Mouse (Mus musculus): Measurements from ENCODE around the gene Klb.

Gene Klb

DNA sequence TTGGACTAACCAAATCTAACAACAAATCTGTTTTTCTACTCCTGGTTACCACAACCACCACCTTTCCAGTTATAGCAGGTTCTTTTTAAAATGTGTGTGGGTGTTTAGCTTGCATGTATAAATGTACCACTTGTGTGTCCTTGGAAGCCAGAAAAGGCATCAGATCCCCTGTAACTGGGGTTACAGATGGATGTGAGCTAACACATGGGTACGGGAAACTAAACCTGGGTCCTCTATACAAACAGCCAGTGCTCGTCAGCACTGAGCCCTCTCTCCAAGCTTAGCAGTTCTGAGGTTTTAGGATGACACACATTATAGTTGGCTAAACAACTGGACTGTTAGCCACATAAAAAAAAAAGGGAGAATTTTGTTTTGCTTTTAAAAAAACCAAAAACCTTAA is 37.6 kb downstream of the Klb start:
- no peak for DNase-seq

DNA sequence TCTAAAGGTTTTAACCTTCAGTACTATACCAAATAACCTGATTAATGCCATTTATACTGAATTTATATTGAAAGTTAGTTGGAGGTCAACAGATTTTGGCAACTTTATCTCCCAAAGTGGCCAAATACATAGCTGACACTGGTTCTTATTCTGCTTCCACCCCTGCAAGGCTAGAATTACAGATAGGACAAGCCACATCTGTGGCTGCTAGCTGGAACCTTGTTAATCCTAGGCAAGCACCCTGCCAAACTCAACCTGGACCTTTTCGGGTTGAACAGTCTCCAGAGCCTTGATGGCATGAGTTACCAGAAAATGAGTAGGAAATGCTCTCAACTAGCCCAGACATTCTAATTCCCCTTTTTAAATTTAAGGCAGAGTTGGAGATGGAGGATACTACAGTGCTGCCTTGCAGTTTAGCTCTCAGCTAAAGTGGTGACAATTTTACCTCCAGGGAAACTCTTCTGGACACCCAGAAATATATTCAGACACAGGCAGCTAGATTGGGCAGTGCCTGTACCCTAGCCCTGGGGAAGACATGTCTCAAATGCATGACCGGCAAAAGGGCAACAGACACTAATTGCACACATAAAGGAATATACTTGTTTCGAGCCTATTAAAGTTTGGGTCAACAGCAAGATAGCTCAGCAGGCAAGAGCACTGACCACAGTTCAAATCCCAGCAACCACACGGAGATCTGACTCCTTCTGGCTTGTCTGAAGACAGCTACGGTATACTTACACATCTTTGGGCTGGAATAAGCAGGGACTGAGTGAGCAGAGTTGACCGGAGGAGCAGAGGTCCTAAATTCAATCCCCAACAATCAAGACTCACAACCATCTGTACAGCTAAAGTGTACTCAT is 39.1 kb downstream of the Klb start:
- DNase-seq = no peak

DNA sequence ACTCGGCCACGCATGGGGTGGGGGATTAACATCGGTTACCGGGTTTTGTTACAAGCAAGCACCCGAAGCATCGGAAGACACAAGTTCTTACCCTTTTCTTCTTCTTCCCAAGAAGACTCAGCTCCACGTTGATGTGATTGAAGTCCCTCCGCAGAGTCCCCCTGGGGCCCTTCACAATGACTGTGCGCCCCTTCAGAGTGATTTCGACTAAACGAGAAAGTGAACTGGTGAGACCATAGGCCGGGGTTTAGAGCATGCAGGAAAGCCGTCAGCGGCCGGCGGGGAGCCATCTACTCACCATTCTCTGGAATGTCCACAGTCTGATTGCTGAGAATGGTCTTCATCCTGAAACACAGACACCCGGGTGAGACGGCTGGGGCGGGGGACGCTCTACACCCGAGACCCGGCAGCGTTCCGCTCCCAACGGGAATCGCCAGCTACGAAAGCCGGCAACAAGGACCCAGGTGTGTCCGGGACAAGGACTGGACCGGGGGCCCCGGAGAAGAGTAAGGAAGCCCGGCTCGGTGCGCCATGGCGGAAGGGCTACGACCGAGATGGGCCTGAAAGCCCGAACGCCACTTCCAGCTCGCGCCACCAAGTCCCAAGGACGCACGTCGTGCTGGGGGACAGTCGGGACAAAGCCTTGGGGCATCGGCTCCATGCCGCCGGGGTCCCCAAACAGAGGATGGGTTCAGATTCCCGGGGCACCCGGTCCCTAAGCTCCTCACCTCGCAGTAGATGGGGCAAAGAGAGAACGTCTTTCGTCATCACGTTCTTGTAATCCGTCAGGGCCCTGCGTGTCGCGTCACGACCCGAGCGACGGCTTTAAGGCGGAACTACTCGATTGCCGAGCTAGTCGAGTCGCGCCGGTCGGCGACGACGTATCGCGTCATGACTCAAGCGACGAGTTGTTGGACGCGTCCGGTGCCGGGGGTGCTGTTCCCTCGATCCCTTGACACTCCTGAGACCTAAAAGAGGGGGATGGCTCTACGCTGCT is 42.8 kb downstream of the Klb start, which contains the start of the genes Rpl9 and Lias:
Gene Rpl9, minus strand, starts transcription at position 797 of the 997 bp plus-strand sequence.
Gene Lias, plus strand, starts transcription at position 850 of the 997 bp plus-strand sequence.
- DNase-seq = peak; percentile 99

DNA sequence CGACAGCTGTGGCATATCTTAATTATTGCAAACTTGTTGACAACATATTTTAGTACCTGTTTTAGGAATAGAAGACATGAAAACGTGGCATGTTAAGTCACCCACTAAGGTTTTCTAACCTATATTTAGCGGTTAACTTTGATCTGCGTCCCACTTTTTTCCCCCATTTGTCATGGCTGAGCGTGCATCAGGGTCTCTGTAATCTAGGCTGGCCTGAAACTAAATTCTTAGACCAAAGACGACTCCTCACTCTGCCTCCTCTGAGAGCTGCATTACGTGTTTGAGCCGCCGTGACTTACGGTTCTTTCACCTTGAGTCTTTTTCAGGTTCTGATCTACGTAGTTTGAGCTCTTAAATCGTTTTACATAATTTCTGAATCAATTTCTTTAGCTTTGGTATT is 43.6 kb downstream of the Klb start:
- DNase-seq = no peak

DNA sequence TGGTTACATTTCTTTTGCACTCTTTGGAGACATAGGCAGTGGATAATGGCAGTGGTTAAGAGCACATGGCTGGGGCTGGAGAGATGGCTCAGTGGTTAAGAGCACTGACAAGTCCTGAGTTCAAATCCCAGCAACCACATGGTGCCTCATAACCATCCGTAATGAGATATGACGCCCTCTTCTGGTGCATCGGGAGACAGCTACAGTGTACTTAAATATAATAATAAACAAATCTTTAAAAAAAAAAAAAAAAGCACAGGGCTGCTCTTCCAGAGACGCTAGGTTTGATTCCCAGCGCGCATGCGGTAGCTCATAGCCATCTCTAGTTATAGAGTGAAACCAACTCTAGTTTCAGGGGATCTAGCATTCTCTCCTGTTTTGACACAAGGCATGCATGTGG is 46.3 kb downstream of the Klb start:
- no peak for DNase-seq

DNA sequence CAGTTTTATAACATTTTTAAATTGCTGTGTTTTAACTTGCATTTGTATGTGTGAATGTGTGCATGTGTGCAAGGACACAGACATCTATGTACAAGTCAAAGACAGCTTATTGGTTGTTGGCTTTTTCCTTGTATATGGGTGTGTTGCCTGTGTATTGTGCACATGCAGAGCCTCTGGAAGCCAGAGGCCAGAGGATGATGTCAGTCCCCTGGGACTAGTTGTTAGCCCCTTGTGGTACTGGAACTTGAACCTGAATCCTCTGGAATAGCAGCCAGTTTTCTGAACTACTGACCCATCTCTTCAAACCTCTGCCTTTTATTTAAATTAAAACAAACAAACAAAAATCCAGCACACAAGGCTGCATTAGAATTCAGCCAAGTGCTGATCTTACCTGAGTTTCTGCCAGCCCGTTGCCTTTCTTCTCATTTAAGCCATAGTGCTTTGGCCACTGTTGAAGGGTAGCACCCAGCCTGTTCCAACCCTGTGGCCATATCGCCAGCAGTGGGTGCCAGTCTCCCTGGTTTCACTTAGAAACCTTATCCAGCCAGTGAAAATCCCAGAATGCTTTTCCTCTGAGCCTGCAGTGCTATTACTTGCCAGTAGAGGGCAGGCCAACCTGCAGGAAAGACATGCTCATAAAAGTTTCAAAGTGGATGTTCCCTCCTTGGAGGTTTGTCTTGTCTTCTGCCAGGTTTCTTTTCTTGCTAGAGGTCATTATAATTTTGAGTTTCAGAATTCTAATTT is 53.3 kb downstream of the Klb start:
- peak; percentile 89 for DNase-seq

DNA sequence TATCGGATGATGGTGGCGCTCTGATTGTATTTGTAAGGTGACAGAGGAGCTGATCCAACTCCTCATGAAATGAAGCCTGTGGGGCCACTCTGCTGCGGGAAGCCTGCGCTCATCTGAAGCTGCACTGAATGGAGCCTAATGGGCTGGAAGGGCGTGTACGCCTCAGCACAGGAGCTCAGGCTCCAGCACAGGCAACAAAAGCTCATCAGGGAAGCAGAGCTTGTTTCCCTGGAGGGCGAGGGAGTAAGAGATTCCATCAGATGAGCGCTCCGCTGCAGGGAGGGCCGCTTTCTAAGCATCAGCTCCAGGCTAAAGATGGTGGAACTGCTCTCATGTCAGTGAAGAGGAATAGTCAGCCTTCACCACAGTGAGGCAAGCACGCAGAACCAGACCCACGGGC is 59.9 kb downstream of the Klb start:
- DNase-seq = no peak

DNA sequence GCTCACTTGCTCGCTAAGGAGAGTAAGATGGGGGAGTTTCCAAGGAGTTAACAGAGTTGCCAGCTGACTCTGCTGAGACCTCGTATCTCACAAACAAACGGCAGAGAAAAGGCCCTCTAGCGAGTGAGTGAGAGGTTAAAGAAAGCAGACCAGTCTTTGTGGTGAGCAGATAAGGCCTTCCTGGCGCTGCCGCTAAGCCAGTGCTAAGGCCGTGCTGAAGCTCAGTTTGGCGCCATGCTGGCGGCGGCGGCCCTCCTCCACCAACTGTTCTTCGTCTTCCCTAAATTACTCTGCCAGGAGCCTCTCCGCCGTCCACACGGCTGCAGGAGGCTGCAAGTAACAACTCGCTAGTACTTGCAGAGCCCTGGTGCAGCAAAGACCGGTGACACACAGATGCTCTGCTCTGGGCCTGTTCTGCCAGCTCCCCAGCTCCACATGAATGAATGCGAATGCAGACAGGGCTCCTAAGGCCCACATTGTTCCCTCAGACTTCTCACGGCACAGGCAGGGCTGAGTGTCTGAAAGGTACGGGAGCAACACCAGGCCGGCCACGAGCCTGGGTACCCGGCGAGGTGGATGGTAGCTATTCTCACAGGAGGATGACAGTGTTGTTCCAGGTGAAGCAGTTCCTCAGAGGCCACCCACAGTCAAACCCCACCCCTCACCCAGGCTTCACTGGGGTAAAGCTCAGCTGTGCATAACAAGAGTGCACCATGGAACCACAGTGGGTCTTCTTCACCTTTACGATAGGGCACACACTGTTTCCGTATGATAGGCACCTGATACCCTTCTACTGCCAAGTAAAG is 67.7 kb downstream of the Klb start:
- no peak for DNase-seq

DNA sequence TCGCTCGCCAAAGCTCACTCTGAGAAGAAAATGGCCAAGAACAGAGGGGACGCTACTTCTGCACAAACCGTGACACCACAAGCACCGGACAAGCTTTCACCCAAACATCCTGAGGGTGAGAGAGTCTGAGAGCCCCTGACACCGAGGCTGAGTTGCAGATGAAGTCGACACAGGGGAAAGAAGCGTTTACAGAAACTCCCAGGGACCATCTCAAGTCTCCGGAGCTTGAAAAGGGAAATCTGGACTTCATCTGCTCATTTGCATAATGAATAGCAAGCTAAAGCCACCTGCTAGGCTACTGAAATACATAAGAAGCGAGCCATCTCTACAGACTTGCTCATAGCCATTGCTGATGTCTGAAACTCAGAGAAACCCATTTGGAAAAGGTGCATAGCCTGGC is 71.0 kb downstream of the Klb start:
- no peak for DNase-seq

DNA sequence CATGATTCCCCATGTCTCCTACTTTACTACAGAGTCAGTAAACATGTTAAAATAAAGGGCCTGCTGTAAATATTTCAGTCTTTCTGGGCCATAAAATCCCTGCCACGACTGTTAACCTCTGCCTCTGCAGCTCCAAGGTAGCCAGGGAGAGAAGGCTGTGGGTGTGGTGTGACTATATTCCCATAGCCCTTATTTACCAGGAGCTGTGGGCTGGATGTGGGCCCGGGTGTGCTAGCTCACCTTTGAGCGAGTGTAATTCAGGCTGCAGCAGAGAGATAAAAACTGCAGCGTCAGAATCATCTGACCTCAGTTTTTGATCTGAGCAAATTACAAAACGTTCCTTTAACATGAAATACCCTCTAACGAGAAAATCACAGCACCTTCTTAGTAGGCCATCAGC is 72.7 kb downstream of the Klb start:
- no peak for DNase-seq

DNA sequence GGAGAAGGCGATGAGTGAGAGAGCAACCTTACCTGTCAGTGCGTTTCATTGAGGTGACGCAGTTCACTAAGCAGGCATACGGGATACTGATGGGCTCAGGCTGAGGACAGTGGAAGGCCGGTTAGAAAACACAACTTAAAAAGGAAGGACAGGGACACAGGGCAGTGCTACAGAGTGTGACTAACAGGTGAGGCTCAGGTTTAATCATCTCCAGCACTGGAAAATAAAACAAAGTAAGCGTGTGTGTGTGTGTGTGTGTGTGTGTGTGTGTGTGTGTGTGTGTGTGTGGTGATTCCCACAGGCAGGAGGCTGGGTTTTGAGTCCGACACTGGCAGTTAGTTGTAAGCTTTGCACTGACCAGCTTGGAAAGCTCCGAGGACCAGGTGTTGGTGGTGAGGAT is 74.7 kb downstream of the Klb start:
- DNase-seq = no peak

DNA sequence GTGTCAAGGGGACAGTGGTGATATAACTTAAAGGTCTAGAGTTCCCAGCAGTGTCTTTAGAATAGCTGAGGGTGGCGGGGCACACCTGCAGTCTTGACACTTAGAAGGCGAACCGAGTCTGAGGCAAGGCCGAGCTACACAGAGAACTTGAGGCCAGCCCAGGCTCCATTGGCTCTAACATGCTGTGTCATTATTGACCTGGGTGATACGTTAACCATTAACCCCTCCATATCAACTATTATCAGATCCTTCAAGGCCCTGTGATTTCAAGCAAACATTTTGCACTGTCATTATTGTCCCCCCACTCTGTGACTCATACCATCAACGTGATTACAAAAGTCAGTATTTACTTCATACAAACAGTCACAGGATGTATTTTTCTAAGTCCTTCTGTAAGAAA is 76.1 kb downstream of the Klb start:
- DNase-seq = no peak

DNA sequence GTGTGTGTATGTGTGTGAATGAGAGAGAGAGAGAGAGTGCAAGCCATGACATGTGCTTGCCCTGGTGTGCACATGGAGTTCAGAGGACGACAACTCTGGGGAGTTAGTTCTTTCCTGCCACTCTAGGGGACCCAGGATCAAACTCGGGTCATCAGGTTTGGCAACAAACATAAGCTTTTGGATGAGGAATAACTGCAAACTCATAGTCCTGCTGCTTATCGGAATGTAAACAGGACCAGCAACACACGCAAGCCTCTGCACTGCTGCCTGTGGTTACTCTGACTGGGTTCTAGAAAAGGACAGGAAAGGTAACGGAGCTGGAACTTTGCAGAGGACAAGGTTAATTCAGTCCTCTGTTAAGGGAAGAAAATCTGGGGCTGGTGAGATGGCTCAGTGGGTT is 77.1 kb downstream of the Klb start:
- DNase-seq = no peak

DNA sequence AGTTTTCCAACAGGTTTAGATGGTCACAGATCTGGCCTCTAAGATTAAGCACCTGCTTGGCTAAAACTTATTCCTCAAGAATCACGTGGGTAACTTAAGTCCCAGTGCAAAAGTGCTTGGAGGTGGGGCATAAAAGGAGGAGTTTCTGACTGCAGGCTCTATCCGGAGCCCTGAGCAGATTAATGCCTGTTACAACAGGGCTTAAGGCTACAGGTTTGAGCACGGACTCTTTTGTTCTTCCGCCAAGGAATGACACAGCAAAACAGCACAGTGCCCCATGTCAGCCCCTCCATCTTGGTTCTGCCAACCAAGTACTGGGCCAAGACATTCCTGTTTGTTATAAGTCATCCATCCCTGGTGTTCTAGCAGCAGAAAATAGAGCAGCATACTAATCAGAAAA is 80.2 kb downstream of the Klb start:
- no peak for DNase-seq

DNA sequence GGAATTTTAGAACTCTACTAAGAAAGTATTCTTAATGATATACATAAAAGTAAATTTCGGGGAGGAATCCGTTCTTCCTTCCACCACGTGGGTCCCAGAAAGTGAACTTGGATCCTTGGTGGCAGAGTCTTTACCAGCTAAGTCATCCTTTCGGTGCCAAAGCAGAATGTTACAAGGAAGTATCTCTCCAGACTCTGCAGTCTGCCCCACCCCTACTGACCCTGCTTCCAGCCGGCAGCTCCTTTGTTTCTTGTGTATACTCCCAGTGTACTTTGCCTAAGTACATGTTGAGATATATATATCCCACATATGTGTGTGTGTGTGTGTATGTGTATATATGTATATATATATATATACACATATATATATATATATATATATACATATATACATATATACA is 81.3 kb downstream of the Klb start:
- DNase-seq = no peak

Measured in cerebellum, adult 9-10 months (tissue).